Mouse (Mus musculus) left cerebral cortex, postnatal 36 days (tissue): Measurements from ENCODE around the gene Podxl2. TPM values are rescaled to one million over a fixed set of nuclear protein-coding genes. Genes with fewer than 3 reads are reported as not detected.
A peak's percentile ranks its signal among the peaks of the same experiment; 100 is the strongest.

Source experiments
- DNase-seq, 2 experiments: peaks; one replicate each; pipeline ENCODE4 v3.0.0; 2021 to 2022; ENCODE audit warnings: low spot score in 2 of 2, mixed read lengths in 1 of 2
- intact Hi-C: fragments of 180-260 bp; cut with DNase I; formaldehyde crosslinking; loops from one replicate; pipeline ENCODE4 v1.15.1; 2025
- total RNA-seq, 2 experiments: library from RNA; stranded (reverse); gene quantifications; 2 replicates each; pipeline ENCODE4 v1.2.3; 2021

Podxl2 gene
- total RNA-seq, 2 experiments from 2014 or later: 181 to 221 TPM

DNA sequence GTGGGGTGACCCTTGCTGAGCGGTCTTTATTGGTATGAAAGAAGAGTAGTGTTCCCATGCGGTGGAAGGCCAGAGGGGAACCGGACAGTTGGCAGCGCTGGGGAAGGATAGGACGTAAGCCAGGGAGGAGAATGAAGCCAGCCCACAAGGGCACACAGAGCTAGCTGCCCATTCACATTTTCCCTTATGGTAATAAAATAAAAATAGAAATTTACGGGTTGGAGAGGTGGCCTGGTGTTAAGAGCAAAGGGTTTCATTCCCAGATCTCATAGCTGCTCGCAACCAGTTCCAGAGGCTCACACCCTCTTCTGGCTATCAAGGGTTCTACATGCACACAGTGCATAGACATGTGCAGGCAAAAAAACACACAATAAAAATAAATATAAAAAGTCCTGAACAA is 24.8 kb downstream of the Podxl2 start:
- DNase-seq: no peak
- intact Hi-C loops: no loop called here

DNA sequence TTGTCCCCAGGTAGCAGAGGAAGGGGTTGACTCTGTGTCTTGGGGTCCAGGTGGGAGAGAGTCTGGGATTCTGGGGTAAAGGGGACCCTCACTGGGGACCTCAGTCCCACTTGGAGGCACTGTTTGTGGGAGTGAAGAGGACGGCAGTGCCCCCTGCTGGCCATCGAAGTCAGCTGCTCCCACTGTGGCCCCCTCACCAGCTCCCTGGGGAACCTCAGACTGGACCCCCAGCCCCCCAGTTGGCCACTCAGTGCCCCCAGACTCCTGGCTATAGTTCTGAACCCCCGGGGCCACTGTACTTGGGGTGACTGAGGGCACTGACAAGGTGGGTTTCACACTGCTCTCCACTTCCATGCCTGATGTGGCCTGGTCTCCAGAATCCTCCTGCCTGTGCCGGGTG is 25.6 kb downstream of the Podxl2 start:
- no peak for DNase-seq
- intact Hi-C loops: no loop called here

DNA sequence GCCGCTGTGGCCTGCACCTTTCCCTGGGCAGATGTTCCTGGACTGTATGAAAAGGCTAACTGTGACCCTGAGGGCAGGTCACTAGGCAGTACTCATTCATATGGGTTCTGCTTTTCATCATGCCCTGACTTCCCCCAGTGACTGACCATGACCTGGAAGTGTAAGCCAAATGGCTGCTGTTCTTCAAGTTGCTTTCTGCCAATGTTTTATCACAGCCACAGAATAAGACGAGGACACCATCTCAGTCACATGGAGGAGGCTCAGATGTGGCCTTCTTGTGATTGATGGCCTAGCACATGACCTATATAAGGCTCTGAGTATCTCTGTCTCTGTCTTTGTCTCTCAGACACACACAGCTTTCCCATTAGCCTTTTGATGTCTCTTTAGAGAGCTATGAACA is 27.3 kb downstream of the Podxl2 start:
- intact Hi-C loops: no loop called here
- DNase-seq: no peak

GRCm38 (mm10) chr6:88844901-88845565 is 29.8 kb downstream of the Podxl2 start:
- DNase-seq: no peak
- intact Hi-C loops: no loop called here

GRCm38 (mm10) chr6:88843781-88844725 is 30.8 kb downstream of the Podxl2 start:
- no peak for DNase-seq
- intact Hi-C loops: no loop called here

GRCm38 (mm10) chr6:88843241-88843640 is 31.6 kb downstream of the Podxl2 start:
- intact Hi-C loops: no loop called here
- DNase-seq: no peak

GRCm38 (mm10) chr6:88842731-88843151 is 32.1 kb downstream of the Podxl2 start:
- intact Hi-C loops: no loop called here

DNA sequence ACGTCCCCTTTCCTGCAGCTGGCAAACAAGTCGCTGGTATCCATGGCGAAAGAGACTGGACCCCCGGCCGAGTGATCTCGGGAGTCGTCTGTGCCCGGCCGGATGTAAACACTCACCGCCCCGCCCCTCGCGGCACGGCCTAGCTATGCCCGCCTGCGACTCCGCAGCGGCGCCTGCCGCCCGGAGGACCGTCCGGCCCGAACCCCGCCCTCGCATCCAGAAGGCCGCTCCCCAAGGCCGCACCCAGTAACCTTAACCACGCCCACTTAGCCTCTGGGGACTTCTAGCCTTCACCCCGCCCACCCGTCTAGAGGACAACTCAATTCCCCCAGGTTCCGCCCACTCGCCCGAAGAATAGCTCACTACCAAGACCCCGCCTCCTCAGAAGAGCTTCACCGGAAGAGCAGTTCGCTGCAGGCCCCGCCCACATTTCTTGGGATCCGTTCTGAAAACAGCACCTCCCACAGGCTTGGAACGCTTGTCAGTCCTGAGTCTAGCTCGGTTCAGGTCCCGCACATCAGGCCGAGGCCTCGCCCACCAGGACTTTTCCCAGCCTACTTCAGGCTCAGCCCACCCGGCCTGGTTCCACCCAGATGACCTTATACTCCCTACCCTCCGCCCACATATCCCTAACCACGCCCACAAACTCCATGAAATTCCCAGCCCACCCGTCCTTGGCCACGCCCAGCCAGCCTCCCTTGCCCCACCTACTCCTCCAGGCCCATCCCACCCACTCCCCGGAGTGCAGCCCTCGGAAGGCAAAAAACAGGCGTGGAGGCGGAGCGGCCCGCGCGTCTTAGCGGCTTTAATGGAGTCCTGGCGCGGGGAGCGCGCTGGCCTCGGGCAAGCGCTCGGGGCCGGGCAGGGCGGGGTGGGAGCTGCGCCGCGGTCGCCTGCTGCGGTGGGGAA is 32.8 kb downstream of the Podxl2 start, which contains the start of gene Abtb1:
Gene Abtb1, minus strand, starts transcription at position 204 of the 909 bp plus-strand sequence.
- intact Hi-C loops: no loop called here
- peak; percentile 96 to 98 for DNase-seq

More at GRCm38 (mm10) chr6:88842731-88843151, 32.1 kb downstream of the Podxl2 start:
- peak; percentile 61 to 64 for DNase-seq

DNA sequence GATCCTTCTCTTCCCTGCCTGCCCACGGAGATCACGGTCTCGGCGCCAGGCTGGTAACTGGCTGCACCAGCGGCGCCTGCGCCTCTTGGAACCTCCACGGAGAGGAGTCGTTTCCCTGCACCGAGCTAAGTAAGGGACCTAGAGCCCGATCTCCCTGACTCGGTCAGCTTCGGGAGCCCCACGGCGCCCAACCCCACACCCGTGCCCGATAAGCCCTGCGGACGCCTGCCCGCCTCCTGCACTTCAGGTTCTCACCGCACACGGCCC is 33.4 kb downstream of the Podxl2 start:
- intact Hi-C loops: no loop called here

GRCm38 (mm10) chr6:88840791-88841513 is 33.9 kb downstream of the Podxl2 start:
- no peak for DNase-seq
- intact Hi-C loops: no loop called here

More for the DNA sequence above, 33.4 kb downstream of the Podxl2 start:
- DNase-seq: no peak

DNA sequence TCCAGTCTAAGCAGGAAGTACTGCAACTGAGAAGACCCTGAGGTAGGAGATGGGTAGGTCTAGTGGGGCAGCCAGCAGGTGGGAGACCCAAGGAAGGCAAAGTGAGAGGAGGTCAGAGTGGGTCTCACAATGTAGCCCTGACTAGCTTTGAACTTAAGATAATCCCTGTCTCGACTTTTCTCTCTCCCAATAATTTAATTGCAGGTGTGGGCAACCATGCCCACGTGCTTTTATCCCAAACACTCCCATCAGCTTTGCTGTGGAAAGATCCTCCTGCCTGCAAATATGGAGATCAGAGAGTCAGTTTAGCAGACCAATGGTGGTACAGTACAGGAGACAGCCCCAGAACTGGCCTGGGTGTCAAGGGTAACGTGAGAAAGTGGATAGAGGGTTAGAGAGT is 34.6 kb downstream of the Podxl2 start:
- DNase-seq: no peak
- intact Hi-C loops: no loop called here

GRCm38 (mm10) chr6:88839135-88839970 is 35.5 kb downstream of the Podxl2 start:
- no peak for DNase-seq
- intact Hi-C loops: no loop called here

DNA sequence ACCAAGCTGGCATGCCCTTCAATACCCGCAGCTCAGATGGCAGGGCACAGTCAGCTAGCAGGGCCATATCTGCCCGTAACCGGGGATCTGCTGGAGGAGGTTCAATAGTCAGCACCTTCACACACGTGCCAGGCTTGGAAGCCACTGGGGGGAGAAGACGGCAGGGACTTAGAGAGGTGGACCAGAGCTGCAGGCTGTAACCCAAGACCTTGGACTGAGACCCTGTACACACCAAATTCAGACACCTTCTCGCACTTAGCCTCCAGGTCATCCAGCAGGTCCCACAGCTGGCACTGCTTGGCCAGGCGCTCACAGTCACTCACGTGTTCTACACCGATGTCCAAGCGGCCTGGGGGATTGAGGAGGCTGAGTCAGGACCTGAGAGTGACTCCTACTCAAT is 36.2 kb downstream of the Podxl2 start:
- no peak for DNase-seq
- intact Hi-C loops: no loop called here

- no peak for DNase-seq
- intact Hi-C loops: no loop called here
Observed at GRCm38 (mm10) chr6:88837999-88838398, 36.8 kb downstream of the Podxl2 start.

DNA sequence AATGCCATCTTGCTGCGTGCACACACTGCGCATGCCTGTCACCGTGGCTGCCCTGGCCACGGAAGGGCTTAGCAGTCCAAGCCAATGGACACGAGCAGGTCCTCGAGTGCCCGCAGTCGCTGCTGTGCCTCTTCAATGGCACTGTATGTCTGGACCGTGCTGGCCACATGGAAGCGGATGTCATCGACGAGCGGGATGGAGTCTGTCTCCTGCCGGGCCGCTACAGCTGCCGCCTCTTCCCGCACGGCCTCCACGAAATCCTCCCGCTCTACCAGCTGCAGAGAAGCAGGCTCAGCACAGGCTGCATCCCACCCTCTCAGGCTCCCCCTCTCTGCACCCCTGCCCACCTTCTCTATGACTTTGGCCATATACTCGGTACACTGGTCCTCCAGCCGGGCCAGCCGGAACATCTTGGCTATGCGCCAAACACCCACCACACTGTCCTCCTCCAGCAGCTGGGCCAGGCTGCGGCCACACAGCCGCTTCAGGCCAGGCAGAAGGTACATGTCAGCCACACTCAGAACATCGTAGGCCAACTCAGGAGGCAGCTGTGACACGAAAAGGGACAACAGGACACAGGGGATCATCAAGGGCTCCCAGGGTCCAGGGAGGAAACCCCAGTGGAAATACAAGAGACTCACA is 38.5 kb downstream of the Podxl2 start:
- intact Hi-C loops: no loop called here
- no peak for DNase-seq

DNA sequence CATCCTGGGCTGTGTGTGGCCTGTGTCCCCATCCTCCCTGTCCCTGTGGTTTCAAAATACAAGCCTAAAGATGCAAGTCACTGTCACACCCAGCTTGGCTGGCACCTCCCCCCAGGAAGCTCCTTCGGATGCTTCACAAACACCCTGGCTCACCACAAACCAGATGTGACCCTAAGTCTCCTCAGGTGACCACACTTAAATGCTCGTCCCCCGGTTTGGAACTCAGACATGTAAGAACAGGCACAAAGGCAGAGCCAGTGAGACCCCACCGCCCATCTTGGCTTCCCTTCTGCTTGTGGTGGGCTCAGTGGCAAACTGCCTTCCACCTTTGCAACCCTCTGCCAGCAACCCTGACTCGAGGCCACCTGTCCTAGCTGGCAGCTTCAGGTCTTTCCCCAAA is 39.8 kb downstream of the Podxl2 start:
- intact Hi-C loops: no loop called here
- no peak for DNase-seq

- intact Hi-C loops: loop anchor here (5.0 kb wide), 1 partner anchor 271 kb away; no protein-coding TSS in a partner anchor
- DNase-seq: no peak
Observed at GRCm38 (mm10) chr6:88833340-88834140, 41.3 kb downstream of the Podxl2 start.
